Mouse (Mus musculus): ENCODE measurements around the gene Arhgef10l. TPM values are rescaled to one million over a fixed set of nuclear protein-coding genes. Genes with fewer than 3 reads are reported as not detected.

The Arhgef10l gene
- polyA plus RNA-seq (2012): 0.12 TPM in 1 of 2 replicates, not detected in the other

- H3K27me3 ChIP-seq (ENCODE audit: control insufficient read depth): peaks cover 17% of the 10 kb centered on the region
- H3K4me1 ChIP-seq (ENCODE audit: control insufficient read depth): no peaks in the 10 kb centered on the region
- H3K4me3 ChIP-seq (replicated peaks): no peak within 1 kb of the TSS
- TF ChIP-seq GATA1 (IDR thresholded peaks at IDR 0.05; ENCODE audit: low read length): no peak
- TF ChIP-seq TAL1 (IDR thresholded peaks at IDR 0.05; ENCODE audit: low read length): no peak
- no peaks in the 10 kb centered on the region for H3K9me3 ChIP-seq (ENCODE audit: control insufficient read depth, low read length)
- no peaks in the 10 kb centered on the region for H3K36me3 ChIP-seq (ENCODE audit: control insufficient read depth)
Observed at GRCm38 (mm10) chr4:140665760-140666159, at the start of gene Arhgef10l. Arhgef10l (minus strand) TSS chr4:140666012.

GRCm38 (mm10) chr4:140714586-140714985 is 48.8 kb upstream of the Arhgef10l start:
- TF ChIP-seq TAL1 (IDR thresholded peaks at IDR 0.05; ENCODE audit: low read length) (no peak), GATA1 (IDR thresholded peaks at IDR 0.05; ENCODE audit: low read length) (no peak)
- peaks cover 9% of the 10 kb centered on the region for H3K4me1 ChIP-seq (ENCODE audit: control insufficient read depth)

GRCm38 (mm10) chr4:140713480-140714365 is 47.9 kb upstream of the Arhgef10l start:
- Histone ChIP-seq H3K4me3 (replicated peaks) (no peak overlapping the region), H3K27me3 (ENCODE audit: control insufficient read depth) (no peaks in the 10 kb centered on the region), H3K4me1 (ENCODE audit: control insufficient read depth) (peaks cover 10% of the 10 kb centered on the region), H3K9me3 (ENCODE audit: control insufficient read depth, low read length) (no peaks in the 10 kb centered on the region), H3K36me3 (ENCODE audit: control insufficient read depth) (peaks cover 99% of the 10 kb centered on the region)
- no peak for TF ChIP-seq GATA1 (IDR thresholded peaks at IDR 0.05; ENCODE audit: low read length)

More at GRCm38 (mm10) chr4:140714586-140714985, 48.8 kb upstream of the Arhgef10l start:
- no peaks in the 10 kb centered on the region for H3K27me3 ChIP-seq (ENCODE audit: control insufficient read depth)
- no peaks in the 10 kb centered on the region for H3K9me3 ChIP-seq (ENCODE audit: control insufficient read depth, low read length)
- no peak overlapping the region for H3K4me3 ChIP-seq (replicated peaks)
- peaks cover 97% of the 10 kb centered on the region for H3K36me3 ChIP-seq (ENCODE audit: control insufficient read depth)

GRCm38 (mm10) chr4:140711360-140711759 is 45.5 kb upstream of the Arhgef10l start:
- TF ChIP-seq TAL1 (IDR thresholded peaks at IDR 0.05; ENCODE audit: low read length) (no peak), GATA1 (IDR thresholded peaks at IDR 0.05; ENCODE audit: low read length) (no peak)
- Histone ChIP-seq H3K36me3 (ENCODE audit: control insufficient read depth) (peaks cover 98% of the 10 kb centered on the region), H3K9me3 (ENCODE audit: control insufficient read depth, low read length) (no peaks in the 10 kb centered on the region), H3K4me1 (ENCODE audit: control insufficient read depth) (peaks cover 25% of the 10 kb centered on the region), H3K4me3 (replicated peaks) (no peak overlapping the region), H3K27me3 (ENCODE audit: control insufficient read depth) (no peaks in the 10 kb centered on the region)

- Histone ChIP-seq H3K9me3 (ENCODE audit: control insufficient read depth, low read length) (no peaks in the 10 kb centered on the region), H3K4me1 (ENCODE audit: control insufficient read depth) (peaks cover 30% of the 10 kb centered on the region), H3K27me3 (ENCODE audit: control insufficient read depth) (no peaks in the 10 kb centered on the region), H3K36me3 (ENCODE audit: control insufficient read depth) (peaks cover 98% of the 10 kb centered on the region), H3K4me3 (replicated peaks) (no peak overlapping the region)
- TF ChIP-seq TAL1 (IDR thresholded peaks at IDR 0.05; ENCODE audit: low read length): no peak
- TF ChIP-seq GATA1 (IDR thresholded peaks at IDR 0.05; ENCODE audit: low read length): no peak
Observed at GRCm38 (mm10) chr4:140710781-140711180, 45.0 kb upstream of the Arhgef10l start.

- H3K9me3 ChIP-seq (ENCODE audit: control insufficient read depth, low read length): no peaks in the 10 kb centered on the region
- peaks cover 42% of the 10 kb centered on the region for H3K4me1 ChIP-seq (ENCODE audit: control insufficient read depth)
- H3K4me3 ChIP-seq (replicated peaks): no peak overlapping the region
- TF ChIP-seq GATA1 (IDR thresholded peaks at IDR 0.05; ENCODE audit: low read length) (no peak), TAL1 (IDR thresholded peaks at IDR 0.05; ENCODE audit: low read length) (no peak)
- no peaks in the 10 kb centered on the region for H3K27me3 ChIP-seq (ENCODE audit: control insufficient read depth)
- peaks cover 99% of the 10 kb centered on the region for H3K36me3 ChIP-seq (ENCODE audit: control insufficient read depth)
Observed at GRCm38 (mm10) chr4:140709617-140710016, 43.8 kb upstream of the Arhgef10l start.

GRCm38 (mm10) chr4:140709111-140709510 is 43.3 kb upstream of the Arhgef10l start:
- Histone ChIP-seq H3K27me3 (ENCODE audit: control insufficient read depth) (no peaks in the 10 kb centered on the region), H3K4me1 (ENCODE audit: control insufficient read depth) (peaks cover 45% of the 10 kb centered on the region), H3K36me3 (ENCODE audit: control insufficient read depth) (peaks cover 99% of the 10 kb centered on the region), H3K4me3 (replicated peaks) (no peak overlapping the region), H3K9me3 (ENCODE audit: control insufficient read depth, low read length) (no peaks in the 10 kb centered on the region)
- TF ChIP-seq TAL1 (IDR thresholded peaks at IDR 0.05; ENCODE audit: low read length) (no peak), GATA1 (IDR thresholded peaks at IDR 0.05; ENCODE audit: low read length) (no peak)

- Histone ChIP-seq H3K27me3 (ENCODE audit: control insufficient read depth) (no peaks in the 10 kb centered on the region), H3K4me3 (replicated peaks) (no peak overlapping the region), H3K4me1 (ENCODE audit: control insufficient read depth) (peaks cover 50% of the 10 kb centered on the region), H3K36me3 (ENCODE audit: control insufficient read depth) (peaks cover 99% of the 10 kb centered on the region), H3K9me3 (ENCODE audit: control insufficient read depth, low read length) (no peaks in the 10 kb centered on the region)
- TF ChIP-seq GATA1 (IDR thresholded peaks at IDR 0.05; ENCODE audit: low read length) (no peak), TAL1 (IDR thresholded peaks at IDR 0.05; ENCODE audit: low read length) (no peak)
Observed at GRCm38 (mm10) chr4:140708297-140708927, 42.6 kb upstream of the Arhgef10l start.

GRCm38 (mm10) chr4:140707615-140708014 is 41.8 kb upstream of the Arhgef10l start:
- peaks cover 55% of the 10 kb centered on the region for H3K4me1 ChIP-seq (ENCODE audit: control insufficient read depth)
- H3K9me3 ChIP-seq (ENCODE audit: control insufficient read depth, low read length): no peaks in the 10 kb centered on the region
- no peak for TF ChIP-seq TAL1 (IDR thresholded peaks at IDR 0.05; ENCODE audit: low read length)
- no peak for TF ChIP-seq GATA1 (IDR thresholded peaks at IDR 0.05; ENCODE audit: low read length)
- H3K27me3 ChIP-seq (ENCODE audit: control insufficient read depth): no peaks in the 10 kb centered on the region
- peaks cover 95% of the 10 kb centered on the region for H3K36me3 ChIP-seq (ENCODE audit: control insufficient read depth)
- H3K4me3 ChIP-seq (replicated peaks): no peak overlapping the region

All from erythroblast, embryonic 14.5 days (primary cell).